Mouse (Mus musculus): ENCODE results near the gene Naa35.

- TF ChIP-seq POLR2A (IDR thresholded peaks at IDR 0.05; ENCODE audit: control insufficient read depth, low read depth, low read length) (no peak), CTCF (IDR thresholded peaks at IDR 0.05; ENCODE audit: control insufficient read depth, insufficient read depth, insufficient replicate concordance, low read depth, low read length) (no peak)
Measured at GRCm38 (mm10) chr13:59674215-59674614, 89.2 kb downstream of the Naa35 start.
